Mouse (Mus musculus) kidney, adult 18-20 months (tissue): ENCODE data around the gene Gm17409.

Experiments
- DNase-seq: peaks from one replicate; pipeline ENCODE4 v3.0.0; 2021

Gene Gm17409

DNA sequence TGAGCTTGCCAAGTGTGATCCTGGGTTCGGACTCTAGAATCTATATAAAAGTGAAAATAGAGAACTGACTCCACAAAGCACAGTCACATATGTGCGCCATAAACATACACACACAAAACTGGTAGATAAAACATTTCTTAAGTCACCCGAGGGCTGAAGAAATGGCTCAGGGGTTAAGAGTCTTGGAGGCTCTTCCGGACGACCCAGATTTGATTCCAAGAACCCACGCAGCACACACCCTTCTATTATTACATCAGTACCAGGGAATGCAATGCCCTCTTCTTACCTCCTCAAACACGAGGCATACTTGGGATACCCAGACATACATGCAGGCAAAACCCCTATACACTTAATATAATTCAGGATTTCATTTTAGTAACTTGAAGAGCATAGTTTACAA, at the start of gene Gm17409:
TSS of gene Gm17409 (plus strand) at position 301 of the 400 bp plus-strand sequence.
- no peak for DNase-seq

DNA sequence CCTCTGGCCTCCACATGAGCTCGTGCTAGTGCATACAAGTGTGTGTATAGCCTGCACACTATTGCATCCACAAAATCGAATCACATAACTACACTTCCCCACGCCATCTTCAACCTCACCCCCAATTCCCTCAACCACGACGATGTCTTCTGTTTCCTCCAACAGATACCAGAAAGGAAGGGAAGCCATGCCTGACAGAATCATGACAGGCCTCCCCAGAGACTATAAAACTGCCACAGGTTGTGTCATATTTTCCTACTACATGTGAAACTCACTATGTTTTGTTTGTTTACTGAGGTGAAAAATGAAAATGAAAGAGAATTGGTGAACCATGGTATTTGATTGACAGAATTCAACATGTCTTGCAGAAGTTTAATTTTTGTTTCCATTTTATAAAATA, 46.6 kb upstream of the Gm17409 start:
- DNase-seq = no peak

DNA sequence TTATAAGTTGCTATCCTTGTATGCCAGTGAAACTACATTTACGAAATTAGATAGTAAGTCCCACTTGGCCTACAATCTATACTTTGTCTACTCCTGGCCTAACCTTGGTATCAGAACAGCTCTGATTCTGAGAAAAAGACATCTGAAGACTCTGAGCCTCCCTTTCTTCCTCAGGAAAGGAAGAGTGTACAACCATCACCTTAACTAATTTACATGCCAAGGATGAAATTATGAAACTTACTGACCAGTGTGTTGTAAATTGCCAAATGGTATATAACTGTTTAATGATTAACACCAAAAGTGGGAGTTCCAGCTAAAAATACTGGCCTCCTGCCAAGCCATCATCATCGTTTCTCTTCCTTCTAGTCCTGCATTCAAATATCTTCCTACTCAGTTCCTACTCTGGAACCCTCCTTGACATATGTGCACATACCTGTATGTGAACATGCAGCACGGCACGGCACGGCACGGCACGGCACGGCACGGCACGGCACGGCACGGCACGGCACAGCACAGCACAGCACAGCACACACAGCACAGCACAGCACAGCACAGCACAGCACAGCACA, 44.4 kb upstream of the Gm17409 start:
- no peak for DNase-seq

- DNase-seq = no peak
Measured at GRCm38 (mm10) chr2:58432211-58432610, 37.7 kb upstream of the Gm17409 start.

DNA sequence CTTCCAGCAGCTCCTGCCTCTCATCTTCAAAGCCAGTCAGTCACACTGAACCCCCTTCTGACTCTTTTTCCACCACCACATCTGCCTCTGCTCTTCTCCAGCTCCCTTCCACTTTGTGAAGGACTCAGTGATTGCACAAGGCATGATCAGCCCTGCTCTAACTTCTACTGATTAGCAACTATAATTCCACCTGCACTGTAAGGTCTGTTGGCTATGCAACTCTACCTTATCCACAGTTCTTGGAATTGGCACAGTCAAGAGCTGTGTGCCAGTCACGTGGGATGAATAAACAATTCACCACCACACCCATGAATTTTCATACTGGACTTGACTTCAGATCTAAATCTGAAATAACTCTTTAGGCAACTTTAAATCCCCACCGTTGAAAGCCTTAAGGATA, 36.6 kb upstream of the Gm17409 start:
- no peak for DNase-seq

DNA sequence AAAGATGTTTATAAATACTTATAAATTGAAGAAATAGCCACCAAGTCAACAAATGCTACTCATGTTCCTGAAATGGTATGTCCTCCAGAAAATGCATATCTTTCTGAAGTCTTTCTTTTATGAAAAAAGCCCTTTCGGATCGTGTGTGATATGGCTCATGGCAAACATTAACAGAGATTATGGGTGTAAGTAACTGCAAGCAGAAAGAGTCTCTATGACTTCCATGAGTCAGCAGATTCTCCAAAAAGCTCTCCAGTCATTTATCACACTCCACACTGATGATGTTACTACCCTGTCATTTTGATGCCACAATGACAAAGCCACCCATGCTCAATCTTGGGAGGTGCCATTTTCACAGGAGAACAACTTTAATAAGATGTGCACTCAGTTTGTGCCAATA, 35.5 kb upstream of the Gm17409 start:
- DNase-seq = no peak

DNA sequence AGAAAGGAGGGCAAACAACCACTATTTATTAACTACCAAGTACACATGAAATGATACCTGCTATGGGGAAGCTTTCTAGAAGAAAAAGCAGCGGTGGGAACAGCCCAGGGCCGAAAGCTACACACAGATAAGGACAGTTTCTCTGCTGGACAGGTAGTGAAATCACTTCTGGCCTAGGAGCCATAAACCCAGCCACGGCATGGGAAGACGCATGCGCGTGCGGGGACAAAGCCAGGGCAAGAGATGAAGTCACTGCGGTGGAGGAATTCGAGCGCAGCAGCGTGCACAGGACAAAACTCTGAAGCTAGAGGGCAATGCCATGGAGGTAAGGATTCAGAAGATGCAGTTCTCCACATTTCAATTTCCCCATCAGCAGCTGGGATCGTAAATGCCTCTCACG, 34.4 kb upstream of the Gm17409 start:
- DNase-seq = no peak

DNA sequence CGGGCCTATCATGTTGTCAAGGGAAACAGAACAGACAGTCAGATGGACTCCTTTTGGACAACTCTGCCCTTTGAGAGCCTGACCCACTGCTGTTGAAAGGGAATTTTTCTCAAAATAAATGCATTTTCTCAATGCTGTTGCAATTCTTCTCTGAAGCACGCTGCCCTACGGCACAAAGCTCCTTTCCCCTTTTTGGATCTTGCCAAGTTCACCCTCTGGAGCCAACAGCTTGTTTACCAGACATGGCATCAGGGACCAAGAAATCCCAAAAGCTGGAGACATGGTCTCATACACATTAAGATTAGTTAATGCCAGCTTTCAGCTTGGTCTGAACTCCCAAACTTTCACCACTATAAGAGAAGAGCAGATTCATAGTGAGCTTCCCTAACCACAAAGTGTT, 33.0 kb upstream of the Gm17409 start:
- no peak for DNase-seq

DNA sequence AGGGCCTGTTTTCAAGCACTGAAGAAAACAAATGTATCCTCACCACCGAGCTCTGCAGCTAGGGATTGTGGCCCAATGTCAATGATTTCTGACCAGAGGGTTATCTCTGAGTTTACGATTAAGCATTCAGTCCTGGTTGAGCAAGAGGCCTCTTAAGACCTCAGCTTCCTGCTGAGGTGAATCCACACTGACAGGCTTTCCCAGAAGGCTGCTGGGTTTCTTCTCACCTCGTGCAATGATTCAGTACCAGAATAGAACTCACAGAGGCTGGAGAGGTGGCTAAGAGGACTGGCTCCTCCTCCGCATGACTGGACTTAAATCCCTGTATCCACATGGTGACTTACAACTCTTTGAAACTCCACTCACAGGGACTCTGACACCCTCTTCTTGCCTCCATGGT, 26.8 kb upstream of the Gm17409 start:
- DNase-seq = no peak

DNA sequence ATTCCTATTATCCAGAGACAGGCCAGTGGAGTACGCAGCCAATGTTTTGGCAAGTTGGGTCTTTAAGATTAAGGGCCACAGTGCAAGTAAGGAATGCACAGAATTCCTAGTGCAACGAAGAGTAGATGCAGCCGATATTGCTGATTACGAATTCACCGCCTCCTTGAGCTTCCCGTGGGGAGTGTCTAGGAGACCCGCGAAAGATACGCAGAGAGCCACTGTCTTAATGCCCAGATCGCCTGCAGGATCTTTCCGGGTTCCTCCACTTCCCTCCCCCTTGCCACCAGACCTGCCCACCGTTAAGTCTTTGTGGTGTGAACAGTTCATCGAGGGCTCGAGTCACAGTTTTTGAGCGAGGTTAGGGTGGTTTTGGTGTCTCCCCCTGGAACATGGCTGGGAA, 22.9 kb upstream of the Gm17409 start:
- DNase-seq = no peak

GRCm38 (mm10) chr2:58454095-58454865, 15.6 kb upstream of the Gm17409 start:
- no peak for DNase-seq

- DNase-seq = no peak
Measured at GRCm38 (mm10) chr2:58456843-58457487, 13.0 kb upstream of the Gm17409 start.

DNA sequence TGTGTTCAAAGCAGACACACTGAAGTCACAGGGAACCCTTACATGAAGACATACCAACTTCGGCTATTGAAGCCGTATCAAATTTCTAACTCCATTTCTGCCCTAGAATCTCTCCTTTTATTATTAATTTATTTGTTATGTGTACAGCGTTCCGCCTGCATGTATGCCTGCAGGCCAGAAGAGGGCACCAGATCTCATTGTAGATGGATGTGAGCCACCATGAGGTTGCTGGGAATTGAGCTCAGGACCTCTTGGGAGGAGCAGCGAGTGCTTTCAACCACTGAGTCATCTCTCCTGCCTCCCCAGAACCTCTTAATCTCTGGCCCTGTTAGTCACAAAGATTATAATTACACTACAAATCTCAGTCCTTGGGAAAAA, 12.4 kb upstream of the Gm17409 start:
- no peak for DNase-seq

DNA sequence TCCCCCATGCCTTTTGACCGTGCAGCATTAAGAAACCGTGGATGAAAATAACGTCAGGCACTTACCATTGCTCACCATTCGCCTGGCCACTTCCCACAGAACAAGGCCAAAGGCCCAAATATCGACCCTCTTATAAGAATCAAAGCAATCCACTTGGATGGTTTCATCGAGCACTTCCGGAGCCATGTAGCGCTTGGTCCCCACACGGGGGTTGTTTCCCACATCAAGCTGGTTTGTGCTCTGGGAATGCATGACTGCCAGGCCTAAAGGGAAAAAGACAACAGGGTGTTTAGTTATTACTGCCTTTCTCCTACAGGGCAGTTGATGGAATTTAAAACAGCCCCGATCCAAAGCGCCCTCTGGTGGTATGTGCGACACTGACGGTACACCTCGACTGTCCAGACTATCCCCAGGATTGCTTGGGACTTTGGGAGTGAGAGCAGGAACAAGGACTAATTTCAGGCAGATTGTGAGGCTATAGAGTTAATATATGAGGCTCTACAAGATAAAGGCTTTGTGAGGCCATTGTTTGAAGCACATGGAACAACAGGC, 11.0 kb upstream of the Gm17409 start:
- peak; percentile 34 for DNase-seq

DNA sequence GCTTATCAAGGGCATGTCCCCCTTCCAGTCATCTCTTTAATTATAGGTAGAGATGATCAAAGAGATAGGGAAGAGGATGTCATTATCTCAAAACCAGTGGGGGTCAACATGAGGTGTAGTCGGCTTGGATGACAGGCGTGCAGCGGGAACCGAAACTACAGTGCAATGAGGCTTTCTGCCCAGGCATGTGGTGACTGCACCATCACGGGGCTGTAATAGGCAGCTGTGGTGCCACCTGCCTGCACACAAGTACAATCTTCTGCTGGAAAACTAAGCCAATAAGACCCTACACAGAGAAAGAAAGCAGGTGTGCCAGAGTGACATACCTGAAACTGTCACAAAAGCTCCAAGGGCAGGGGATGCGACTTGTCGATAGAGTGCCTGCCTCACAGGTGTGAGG, 374 bp downstream of the Gm17409 start:
- DNase-seq = no peak

DNA sequence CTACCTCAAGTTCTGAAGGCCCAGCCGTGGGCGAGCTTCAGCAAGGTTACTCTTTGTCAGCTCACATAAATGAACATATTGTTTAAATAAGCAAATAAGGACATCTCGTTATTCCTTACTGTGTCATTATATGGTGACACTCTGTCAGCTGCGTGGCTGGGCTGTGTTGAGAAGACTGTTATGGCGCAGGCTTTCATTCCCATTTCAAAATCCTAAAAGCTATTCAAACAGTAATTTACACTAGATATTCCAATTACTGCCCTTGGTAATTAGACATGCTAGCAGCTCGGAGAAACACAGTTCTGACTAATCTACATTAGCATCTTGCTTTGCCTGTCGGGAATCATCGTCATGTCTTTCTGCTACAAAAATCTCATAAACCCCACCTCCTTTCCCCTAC, 5.7 kb downstream of the Gm17409 start:
- DNase-seq = no peak

GRCm38 (mm10) chr2:58476956-58477715, 7.2 kb downstream of the Gm17409 start:
- DNase-seq = peak; percentile 85

- no peak for DNase-seq
Measured at GRCm38 (mm10) chr2:58478144-58478543, 8.2 kb downstream of the Gm17409 start.

DNA sequence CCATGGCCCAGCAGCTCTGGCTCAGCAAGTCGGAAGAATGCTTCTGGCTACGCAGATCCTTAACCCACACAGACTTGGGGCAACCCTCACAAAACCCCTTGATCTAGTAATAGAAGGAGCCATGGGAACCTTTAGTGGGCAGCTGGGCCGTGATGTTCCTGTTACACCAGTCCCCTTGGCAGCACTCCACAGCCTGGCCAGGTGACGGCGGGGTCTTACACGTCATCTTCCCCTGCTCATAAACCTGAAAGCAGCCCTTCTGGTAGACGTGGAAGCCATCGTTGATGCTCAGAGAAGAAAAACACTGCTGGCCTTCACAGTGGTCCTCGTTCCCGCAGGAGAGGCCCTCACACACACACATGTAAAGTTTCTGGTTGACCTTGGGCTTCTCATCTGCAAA, 9.6 kb downstream of the Gm17409 start:
- DNase-seq = no peak

DNA sequence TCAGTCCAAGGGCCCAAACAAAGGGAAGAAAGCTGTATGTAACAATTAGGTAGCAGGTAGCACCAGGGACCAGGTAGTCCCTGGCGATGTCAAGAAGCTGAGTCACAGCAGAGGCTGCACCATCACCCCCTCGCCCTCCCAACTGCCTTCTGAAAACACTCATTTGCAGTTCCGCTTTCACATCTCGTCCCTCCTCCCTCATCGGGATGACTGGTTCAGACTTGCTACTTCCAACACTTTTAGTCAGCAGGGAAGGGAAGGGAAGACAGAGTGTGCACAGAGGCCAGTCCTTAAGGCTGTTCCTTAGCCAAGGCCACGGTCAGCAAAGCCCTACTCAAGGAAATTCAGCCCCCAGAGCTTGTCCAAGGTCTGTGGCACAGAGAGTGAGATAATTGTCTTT, 10.8 kb downstream of the Gm17409 start:
- DNase-seq = no peak

DNA sequence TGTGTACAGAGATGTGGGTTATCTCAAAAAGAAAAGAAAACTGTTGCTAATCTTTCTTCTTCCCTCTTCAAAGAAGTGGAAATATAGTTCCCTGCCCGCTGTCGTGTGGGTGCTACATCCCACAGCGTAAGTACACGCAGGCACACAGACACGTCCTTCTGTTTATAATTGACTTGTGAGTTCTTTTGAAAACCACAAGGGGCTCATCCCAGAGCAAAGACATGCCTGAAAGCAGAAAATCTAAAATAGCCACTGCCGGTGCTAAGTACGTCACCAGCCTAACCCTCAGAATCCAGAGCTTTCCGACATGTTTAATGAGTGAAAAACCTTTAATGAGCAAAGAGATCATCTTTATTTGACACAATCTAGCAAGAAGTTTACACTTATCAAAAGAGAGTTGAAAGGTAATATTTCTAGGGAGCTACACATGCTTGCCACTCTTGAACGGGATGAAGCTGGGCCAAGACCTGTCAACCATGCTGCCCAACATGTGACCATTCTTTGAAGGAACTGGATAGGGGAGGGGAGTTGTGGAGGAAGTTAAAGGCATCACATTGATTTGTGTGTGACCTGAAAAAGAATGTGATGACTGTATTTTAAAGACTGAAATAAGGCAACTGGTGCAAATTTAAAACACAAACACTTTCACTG, 11.7 kb downstream of the Gm17409 start:
- DNase-seq = no peak

DNA sequence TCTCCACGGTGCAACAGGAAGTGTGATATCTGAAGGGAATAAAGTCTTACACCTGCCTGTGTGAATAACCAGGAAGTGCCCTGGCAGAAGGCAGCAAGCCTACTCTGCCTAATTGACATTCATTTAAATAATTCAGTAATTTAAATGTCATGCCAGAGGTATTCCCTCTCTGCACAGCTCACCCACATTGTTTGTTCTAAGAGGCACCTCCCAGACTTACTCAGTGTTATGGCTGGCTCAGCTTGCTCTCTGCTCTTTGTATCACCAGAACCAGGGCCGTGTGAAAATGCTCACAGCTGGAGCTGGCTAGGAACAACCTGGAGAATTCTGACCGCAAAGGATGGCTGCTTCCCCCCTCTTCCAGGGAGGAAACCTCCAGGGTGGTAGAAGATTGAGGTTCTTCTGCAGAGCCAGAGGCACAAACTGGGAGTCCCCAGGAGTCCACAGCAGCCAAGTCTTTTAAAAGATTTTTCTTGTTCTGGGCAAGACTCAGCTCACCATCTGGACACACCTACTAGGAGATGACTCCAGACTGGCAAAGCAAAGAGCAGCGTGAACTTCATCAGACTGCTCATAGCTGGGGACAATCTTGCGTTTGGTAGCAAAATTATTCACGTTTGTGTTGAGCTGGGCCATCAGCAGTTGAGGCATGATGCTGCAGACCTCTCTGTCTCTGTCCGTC, 14.5 kb downstream of the Gm17409 start:
- no peak for DNase-seq
